Mouse (Mus musculus) megakaryocyte, embryonic 14.5 days (primary cell): ENCODE data around the gene Slc36a1.

Experiments
- FLI1 ChIP-seq: IDR thresholded peaks from 2 replicates; pipeline ENCODE4 v1.6.1; 2012; ENCODE audit warnings: low read length, inconsistent platforms, mixed read lengths
- GATA1 ChIP-seq: IDR thresholded peaks from 3 replicates; pipeline ENCODE4 v1.6.1; 2012; ENCODE audit warnings: mixed read lengths, low read length, inconsistent platforms, borderline replicate concordance

DNA sequence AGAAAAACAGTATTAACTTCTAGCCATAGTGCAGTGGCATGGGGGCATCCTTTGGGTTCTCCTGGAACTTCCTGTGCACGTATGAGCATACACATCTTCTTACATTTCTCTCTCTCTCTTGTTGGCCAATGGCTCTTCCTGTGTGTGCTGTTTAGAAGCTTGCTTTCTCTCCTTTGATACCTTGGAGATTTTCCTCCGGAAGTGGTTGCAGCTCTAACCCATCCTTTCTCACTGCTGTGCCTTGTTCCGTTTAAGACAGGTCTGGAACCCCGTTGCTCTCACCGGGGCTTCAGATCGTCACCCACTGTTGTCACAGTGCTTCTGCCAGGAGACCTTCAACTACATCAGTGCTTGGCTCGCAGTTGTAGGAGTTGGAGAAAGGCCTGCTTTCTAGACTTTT lies 17.2 kb downstream of the Slc36a1 start:
- no peak for TF ChIP-seq GATA1
- TF ChIP-seq FLI1 = no peak
